Mouse (Mus musculus): ENCODE data around the gene Primpol.
"Not testable (repeated sequence)": the region's sequence is repeated elsewhere in the genome, so short reads cannot be mapped to it uniquely, and the experiment has no call there.

The Primpol gene

GRCm38 (mm10) chr8:46600959-46601707 lies 15.9 kb downstream of the Primpol start:
- DNase-seq, result no peak

GRCm38 (mm10) chr8:46599314-46599904 lies 17.6 kb downstream of the Primpol start:
- DNase-seq, result no peak

GRCm38 (mm10) chr8:46598753-46599152 lies 18.3 kb downstream of the Primpol start:
- DNase-seq, result no peak

- DNase-seq, result no peak
Observed at GRCm38 (mm10) chr8:46598114-46598513, 18.9 kb downstream of the Primpol start.

- DNase-seq, result no peak
Observed at GRCm38 (mm10) chr8:46597411-46597810, 19.6 kb downstream of the Primpol start.

GRCm38 (mm10) chr8:46596530-46596929 lies 20.5 kb downstream of the Primpol start:
- DNase-seq, result no peak

- DNase-seq, result peak; percentile 64
Observed at GRCm38 (mm10) chr8:46595593-46595992, 21.4 kb downstream of the Primpol start.

- DNase-seq, result no peak
Observed at GRCm38 (mm10) chr8:46593772-46594171, 23.2 kb downstream of the Primpol start.

GRCm38 (mm10) chr8:46593067-46593466 lies 23.9 kb downstream of the Primpol start:
- no peak for DNase-seq

GRCm38 (mm10) chr8:46588663-46589062 lies 28.3 kb downstream of the Primpol start:
- no peak for DNase-seq

GRCm38 (mm10) chr8:46587911-46588310 lies 29.1 kb downstream of the Primpol start:
- no peak for DNase-seq

- DNase-seq, result no peak
Observed at GRCm38 (mm10) chr8:46585576-46585975, 31.4 kb downstream of the Primpol start.

- not testable (repeated sequence) for DNase-seq
Observed at GRCm38 (mm10) chr8:46584328-46584727, 32.7 kb downstream of the Primpol start.

GRCm38 (mm10) chr8:46578794-46579193 lies 38.2 kb downstream of the Primpol start:
- DNase-seq, result no peak

GRCm38 (mm10) chr8:46573964-46574363 lies 43.0 kb downstream of the Primpol start:
- no peak for DNase-seq

GRCm38 (mm10) chr8:46573446-46573845 lies 43.6 kb downstream of the Primpol start:
- DNase-seq, result no peak

GRCm38 (mm10) chr8:46570673-46571072 lies 46.3 kb downstream of the Primpol start:
- DNase-seq, result no peak

- no peak for DNase-seq
Observed at GRCm38 (mm10) chr8:46569659-46570441, 47.2 kb downstream of the Primpol start.

- no peak for DNase-seq
Observed at GRCm38 (mm10) chr8:46568942-46569341, 48.1 kb downstream of the Primpol start.

- no peak for DNase-seq
Observed at GRCm38 (mm10) chr8:46567946-46568345, 49.1 kb downstream of the Primpol start.

- no peak for DNase-seq
Observed at GRCm38 (mm10) chr8:46566914-46567529, 50.0 kb downstream of the Primpol start.

GRCm38 (mm10) chr8:46562333-46562732 lies 54.7 kb downstream of the Primpol start:
- no peak for DNase-seq

GRCm38 (mm10) chr8:46559428-46559827 lies 57.6 kb downstream of the Primpol start:
- no peak for DNase-seq

Measured in kidney, adult 18-20 months (tissue).